Mouse (Mus musculus) forebrain, embryonic 15.5 days (tissue): ENCODE results near the gene Rps12. TPM values are rescaled to one million over a fixed set of nuclear protein-coding genes. Genes with fewer than 3 reads are reported as not detected.
A peak's percentile ranks its signal among the peaks of the same experiment; 100 is the strongest.

ENCODE experiments used
- ATAC-seq: fragments of 200-750 bp; cut with Nextera tagmentation; replicated peaks from 2 replicates; pipeline ENCODE4 v1.8.0; 2017; ENCODE audit warnings: mild to moderate bottlenecking, moderate TSS enrichment, moderate library complexity
- H3K27ac ChIP-seq: fragments of 300-500 bp; sonication (generic); replicated peaks from 2 replicates; pipeline ENCODE4 v1.5.1; 2015; ENCODE audit warnings: mild to moderate bottlenecking, inconsistent platforms
- H3K27me3 ChIP-seq: fragments of 300-500 bp; sonication (generic); 2 replicates; pipeline ENCODE4 v1.6.1; 2015; ENCODE audit warnings: inconsistent platforms
- H3K36me3 ChIP-seq: fragments of 300-500 bp; sonication (generic); 2 replicates; pipeline ENCODE4 v1.6.1; 2015; ENCODE audit warnings: mild to moderate bottlenecking, inconsistent platforms
- H3K4me1 ChIP-seq: fragments of 300-500 bp; sonication (generic); 2 replicates; pipeline ENCODE4 v1.6.1; 2015; ENCODE audit warnings: inconsistent platforms
- H3K4me2 ChIP-seq: fragments of 300-500 bp; sonication (generic); replicated peaks from 2 replicates; pipeline ENCODE4 v1.6.1; 2015; ENCODE audit warnings: mild to moderate bottlenecking, inconsistent platforms
- H3K4me3 ChIP-seq: fragments of 300-500 bp; sonication (generic); 2 replicates; pipeline ENCODE4 v1.5.1; 2015; ENCODE audit warnings: mild to moderate bottlenecking, inconsistent platforms
- H3K9ac ChIP-seq: fragments of 300-500 bp; sonication (generic); replicated peaks from 2 replicates; pipeline ENCODE4 v1.6.1; 2015; ENCODE audit warnings: mild to moderate bottlenecking, inconsistent platforms
- H3K9me3 ChIP-seq: fragments of 300-500 bp; sonication (generic); 2 replicates; pipeline ENCODE4 v1.6.1; 2016; ENCODE audit warnings: inconsistent platforms
- WGBS: fragments of 180-500 bp; shearing (Covaris S2); methylation state at CpG from one replicate; pipeline ENCODE4 v1.1.7; 2015; ENCODE audit warnings: mixed read lengths; 5-methylcytosine and 5-hydroxymethylcytosine counted together
- polyA plus RNA-seq: library from polyadenylated mRNA; unstranded; fragments of >200 nt; fragmentation: Nextera tagmentation; extraction: Ambion mirVana; gene quantifications from 2 replicates; pipeline ENCODE4 v1.2.1, GENCODE M21; 2015

The Rps12 gene
- 113 and 122 TPM in 2 replicates for polyA plus RNA-seq

- peak within 1 kb of the TSS; percentile 93 for H3K9ac ChIP-seq
- no peaks in the 10 kb centered on the region for H3K27me3 ChIP-seq
- peaks cover 34% of the 10 kb centered on the region for H3K4me1 ChIP-seq
- H3K4me3 ChIP-seq = peak within 1 kb of the TSS; percentile 77
- under 1% methylated on average over 51 of the region's 51 CpGs for WGBS
- H3K27ac ChIP-seq = peak within 1 kb of the TSS; percentile 63
- peak; percentile 98 for ATAC-seq
- no peaks in the 10 kb centered on the region for H3K9me3 ChIP-seq
- peak within 1 kb of the TSS; percentile 81 for H3K4me2 ChIP-seq
- peaks cover 30% of the 10 kb centered on the region for H3K36me3 ChIP-seq
Observed at GRCm38 (mm10) chr10:23787062-23787821, at the start of gene Rps12. Gene Rps12 (minus strand): TSS chr10:23787275.

- H3K9ac ChIP-seq = no peak overlapping the region
- H3K9me3 ChIP-seq = no peaks in the 10 kb centered on the region
- H3K27ac ChIP-seq = no peak overlapping the region
- no peaks in the 10 kb centered on the region for H3K4me1 ChIP-seq
- no peak overlapping the region for H3K4me2 ChIP-seq
- H3K36me3 ChIP-seq = no peaks in the 10 kb centered on the region
- 86% methylated on average over 9 of the region's 9 CpGs for WGBS
- ATAC-seq = no peak
- no peaks in the 10 kb centered on the region for H3K27me3 ChIP-seq
- no peak overlapping the region for H3K4me3 ChIP-seq
Observed at GRCm38 (mm10) chr10:23836003-23836964, 49.2 kb upstream of the Rps12 start.

GRCm38 (mm10) chr10:23826516-23826915, 39.4 kb upstream of the Rps12 start:
- WGBS = 92% methylated on average over 7 of the region's 7 CpGs
- H3K4me1 ChIP-seq = no peaks in the 10 kb centered on the region
- peaks cover 61% of the 10 kb centered on the region for H3K36me3 ChIP-seq

GRCm38 (mm10) chr10:23816241-23816640, 29.2 kb upstream of the Rps12 start:
- Histone ChIP-seq H3K4me1 (no peaks in the 10 kb centered on the region; the same call in 1 of the 2 replicates), H3K4me2 (no peak overlapping the region), H3K27me3 (no peaks in the 10 kb centered on the region), H3K27ac (no peak overlapping the region), H3K36me3 (peaks cover 30% of the 10 kb centered on the region), H3K9me3 (no peaks in the 10 kb centered on the region), H3K9ac (no peak overlapping the region), H3K4me3 (no peak overlapping the region)
- 93% methylated on average over 7 of the region's 7 CpGs for WGBS
- ATAC-seq = no peak

More at GRCm38 (mm10) chr10:23826516-23826915, 39.4 kb upstream of the Rps12 start:
- ATAC-seq = no peak
- Histone ChIP-seq H3K27me3 (no peaks in the 10 kb centered on the region), H3K9me3 (no peaks in the 10 kb centered on the region), H3K4me2 (no peak overlapping the region), H3K27ac (no peak overlapping the region), H3K9ac (no peak overlapping the region), H3K4me3 (no peak overlapping the region)

GRCm38 (mm10) chr10:23815168-23815567, 28.1 kb upstream of the Rps12 start:
- peak; percentile 31; the same call in 1 of the 2 replicates for ATAC-seq
- WGBS = 36% methylated on average over 1 of the region's 1 CpGs

GRCm38 (mm10) chr10:23812852-23813766, 26.0 kb upstream of the Rps12 start:
- peaks cover 11% of the 10 kb centered on the region; the same call in 1 of the 2 replicates for H3K36me3 ChIP-seq
- no peak overlapping the region for H3K4me2 ChIP-seq
- ATAC-seq = peak; percentile 57
- no peak overlapping the region for H3K27ac ChIP-seq
- H3K4me1 ChIP-seq = no peaks in the 10 kb centered on the region; the same call in 1 of the 2 replicates
- H3K27me3 ChIP-seq = no peaks in the 10 kb centered on the region
- no peaks in the 10 kb centered on the region for H3K9me3 ChIP-seq
- H3K4me3 ChIP-seq = no peak overlapping the region
- H3K9ac ChIP-seq = no peak overlapping the region
- 34% methylated on average over 11 of the region's 11 CpGs for WGBS

More at GRCm38 (mm10) chr10:23815168-23815567, 28.1 kb upstream of the Rps12 start:
- H3K4me3 ChIP-seq = no peak overlapping the region
- no peaks in the 10 kb centered on the region; the same call in 1 of the 2 replicates for H3K4me1 ChIP-seq
- H3K9me3 ChIP-seq = no peaks in the 10 kb centered on the region
- H3K27me3 ChIP-seq = no peaks in the 10 kb centered on the region
- H3K4me2 ChIP-seq = no peak overlapping the region
- peaks cover 25% of the 10 kb centered on the region for H3K36me3 ChIP-seq
- no peak overlapping the region for H3K9ac ChIP-seq
- no peak overlapping the region for H3K27ac ChIP-seq

GRCm38 (mm10) chr10:23812438-23812759, 25.3 kb upstream of the Rps12 start:
- H3K4me3 ChIP-seq = no peak overlapping the region
- peaks cover 12% of the 10 kb centered on the region; the same call in 1 of the 2 replicates for H3K36me3 ChIP-seq
- no peaks in the 10 kb centered on the region for H3K9me3 ChIP-seq
- ATAC-seq = peak; percentile 42; the same call in 1 of the 2 replicates
- no peaks in the 10 kb centered on the region; the same call in 1 of the 2 replicates for H3K4me1 ChIP-seq
- H3K9ac ChIP-seq = no peak overlapping the region
- H3K4me2 ChIP-seq = no peak overlapping the region
- no peaks in the 10 kb centered on the region for H3K27me3 ChIP-seq
- no peak overlapping the region for H3K27ac ChIP-seq

GRCm38 (mm10) chr10:23811635-23812437, 24.8 kb upstream of the Rps12 start:
- ATAC-seq = peak; percentile 57
- Histone ChIP-seq H3K36me3 (peaks cover 16% of the 10 kb centered on the region; the same call in 1 of the 2 replicates), H3K9me3 (no peaks in the 10 kb centered on the region), H3K4me1 (no peaks in the 10 kb centered on the region; the same call in 1 of the 2 replicates), H3K9ac (no peak overlapping the region), H3K4me3 (no peak overlapping the region), H3K27me3 (no peaks in the 10 kb centered on the region), H3K27ac (no peak overlapping the region), H3K4me2 (no peak overlapping the region)
- 78% methylated on average over 9 of the region's 12 CpGs for WGBS

GRCm38 (mm10) chr10:23806201-23806600, 19.1 kb upstream of the Rps12 start:
- 43% methylated on average over 4 of the region's 4 CpGs for WGBS

GRCm38 (mm10) chr10:23804665-23805064, 17.6 kb upstream of the Rps12 start:
- no peak overlapping the region for H3K27ac ChIP-seq
- no peaks in the 10 kb centered on the region for H3K9me3 ChIP-seq
- no peak overlapping the region for H3K9ac ChIP-seq
- H3K4me2 ChIP-seq = no peak overlapping the region
- peaks cover 46% of the 10 kb centered on the region for H3K36me3 ChIP-seq
- H3K27me3 ChIP-seq = no peaks in the 10 kb centered on the region
- H3K4me1 ChIP-seq = no peaks in the 10 kb centered on the region
- WGBS = 69% methylated on average over 3 of the region's 3 CpGs
- ATAC-seq = no peak
- no peak overlapping the region for H3K4me3 ChIP-seq

More at GRCm38 (mm10) chr10:23806201-23806600, 19.1 kb upstream of the Rps12 start:
- Histone ChIP-seq H3K9me3 (no peaks in the 10 kb centered on the region), H3K9ac (no peak overlapping the region), H3K27ac (no peak overlapping the region), H3K27me3 (no peaks in the 10 kb centered on the region), H3K4me1 (no peaks in the 10 kb centered on the region), H3K4me2 (no peak overlapping the region), H3K36me3 (peaks cover 41% of the 10 kb centered on the region), H3K4me3 (no peak overlapping the region)
- ATAC-seq = no peak
